Mouse (Mus musculus): ENCODE measurements around the gene Rprd1b. TPM values are rescaled to one million over a fixed set of nuclear protein-coding genes. Genes with fewer than 3 reads are reported as not detected.

Rprd1b gene
- polyA plus RNA-seq, 1 experiment from 2014 or later, result 56.6 TPM

GRCm38 (mm10) chr2:158120211-158120610 is 91.9 kb downstream of the Rprd1b start:
- H3K4me1 ChIP-seq, result peaks cover 15% of the 10 kb centered on the region
- no peaks in the 10 kb centered on the region for H3K27me3 ChIP-seq (ENCODE audit: low read depth, poor library complexity, severe bottlenecking)
- no peaks in the 10 kb centered on the region for H3K36me3 ChIP-seq
- H3K9me3 ChIP-seq (replicated peaks), result no peaks in the 10 kb centered on the region
- WGBS, result 84% methylated on average over 8 of the region's 8 CpGs
- no peak overlapping the region for H3K27ac ChIP-seq (replicated peaks)
- DNase-seq (ENCODE audit: low spot score), result no peak
- H3K4me3 ChIP-seq, result no peak overlapping the region

- no peak overlapping the region for H3K4me3 ChIP-seq
- H3K9me3 ChIP-seq (replicated peaks), result no peaks in the 10 kb centered on the region
- H3K27me3 ChIP-seq (ENCODE audit: low read depth, poor library complexity, severe bottlenecking), result no peaks in the 10 kb centered on the region
- no peaks in the 10 kb centered on the region for H3K36me3 ChIP-seq
- DNase-seq (ENCODE audit: low spot score), result no peak
- H3K27ac ChIP-seq (replicated peaks), result no peak overlapping the region
- 91% methylated on average over 3 of the region's 3 CpGs for WGBS
- peaks cover 15% of the 10 kb centered on the region for H3K4me1 ChIP-seq
Observed at GRCm38 (mm10) chr2:158120868-158121267, 92.6 kb downstream of the Rprd1b start.

- Histone ChIP-seq H3K27me3 (ENCODE audit: low read depth, poor library complexity, severe bottlenecking) (no peaks in the 10 kb centered on the region), H3K4me3 (no peak overlapping the region), H3K4me1 (peaks cover 15% of the 10 kb centered on the region), H3K9me3 (replicated peaks) (no peaks in the 10 kb centered on the region), H3K36me3 (no peaks in the 10 kb centered on the region), H3K27ac (replicated peaks) (peak overlapping the region; percentile 24; the same call in 1 of the 2 replicates)
- WGBS, result 86% methylated on average over 12 of the region's 12 CpGs
- no peak for DNase-seq (ENCODE audit: low spot score)
Observed at GRCm38 (mm10) chr2:158121645-158122326, 93.5 kb downstream of the Rprd1b start.

- WGBS, result 87% methylated on average over 6 of the region's 6 CpGs
- H3K27ac ChIP-seq (replicated peaks), result 0 out of 2 replicates have a peak overlapping the region, but pooled peaks have one; percentile 13
- H3K9me3 ChIP-seq (replicated peaks), result no peaks in the 10 kb centered on the region
- peaks cover 15% of the 10 kb centered on the region for H3K4me1 ChIP-seq
- no peaks in the 10 kb centered on the region for H3K36me3 ChIP-seq
- DNase-seq (ENCODE audit: low spot score), result no peak
- no peaks in the 10 kb centered on the region for H3K27me3 ChIP-seq (ENCODE audit: low read depth, poor library complexity, severe bottlenecking)
- no peak overlapping the region for H3K4me3 ChIP-seq
Observed at GRCm38 (mm10) chr2:158122814-158123213, 94.5 kb downstream of the Rprd1b start.

GRCm38 (mm10) chr2:158127245-158127644 is 98.9 kb downstream of the Rprd1b start:
- Histone ChIP-seq H3K27me3 (ENCODE audit: low read depth, poor library complexity, severe bottlenecking) (no peaks in the 10 kb centered on the region), H3K9me3 (replicated peaks) (no peaks in the 10 kb centered on the region), H3K27ac (replicated peaks) (no peak overlapping the region), H3K36me3 (no peaks in the 10 kb centered on the region), H3K4me1 (peaks cover 40% of the 10 kb centered on the region), H3K4me3 (no peak overlapping the region)
- no peak for DNase-seq (ENCODE audit: low spot score)
- WGBS, result 92% methylated on average over 6 of the region's 6 CpGs

- WGBS, result 90% methylated on average over 7 of the region's 7 CpGs
- no peak overlapping the region for H3K4me3 ChIP-seq
- no peak overlapping the region for H3K27ac ChIP-seq (replicated peaks)
- no peaks in the 10 kb centered on the region for H3K27me3 ChIP-seq (ENCODE audit: low read depth, poor library complexity, severe bottlenecking)
- H3K9me3 ChIP-seq (replicated peaks), result no peaks in the 10 kb centered on the region
- peaks cover 35% of the 10 kb centered on the region for H3K4me1 ChIP-seq
- H3K36me3 ChIP-seq, result no peaks in the 10 kb centered on the region
- no peak for DNase-seq (ENCODE audit: low spot score)
Observed at GRCm38 (mm10) chr2:158127872-158128271, 99.6 kb downstream of the Rprd1b start.

- Histone ChIP-seq H3K36me3 (no peaks in the 10 kb centered on the region), H3K4me1 (peaks cover 38% of the 10 kb centered on the region), H3K4me3 (no peak overlapping the region), H3K27me3 (ENCODE audit: low read depth, poor library complexity, severe bottlenecking) (no peaks in the 10 kb centered on the region), H3K27ac (replicated peaks) (peak overlapping the region; percentile 74), H3K9me3 (replicated peaks) (no peaks in the 10 kb centered on the region)
- WGBS, result 84% methylated on average over 8 of the region's 8 CpGs
- DNase-seq (ENCODE audit: low spot score), result no peak
Observed at GRCm38 (mm10) chr2:158128461-158129130, 100.3 kb downstream of the Rprd1b start.

- 86% methylated on average over 16 of the region's 16 CpGs for WGBS
- Histone ChIP-seq H3K27me3 (ENCODE audit: low read depth, poor library complexity, severe bottlenecking) (no peaks in the 10 kb centered on the region), H3K9me3 (replicated peaks) (no peaks in the 10 kb centered on the region), H3K4me1 (peaks cover 38% of the 10 kb centered on the region), H3K4me3 (no peak overlapping the region), H3K36me3 (no peaks in the 10 kb centered on the region), H3K27ac (replicated peaks) (peak overlapping the region; percentile 74)
- no peak for DNase-seq (ENCODE audit: low spot score)
Observed at GRCm38 (mm10) chr2:158129291-158130002, 101.2 kb downstream of the Rprd1b start.

- Histone ChIP-seq H3K27me3 (ENCODE audit: low read depth, poor library complexity, severe bottlenecking) (no peaks in the 10 kb centered on the region), H3K27ac (replicated peaks) (peak overlapping the region; percentile 74), H3K9me3 (replicated peaks) (no peaks in the 10 kb centered on the region), H3K4me3 (no peak overlapping the region), H3K36me3 (no peaks in the 10 kb centered on the region), H3K4me1 (peaks cover 38% of the 10 kb centered on the region)
- peak; percentile 67 for DNase-seq (ENCODE audit: low spot score)
- 59% methylated on average over 5 of the region's 5 CpGs for WGBS
Observed at GRCm38 (mm10) chr2:158130391-158130986, 102.2 kb downstream of the Rprd1b start.

GRCm38 (mm10) chr2:158131197-158131835 is 103.0 kb downstream of the Rprd1b start:
- no peak for DNase-seq (ENCODE audit: low spot score)
- H3K27ac ChIP-seq (replicated peaks), result peak overlapping the region; percentile 74
- H3K4me1 ChIP-seq, result peaks cover 41% of the 10 kb centered on the region
- H3K4me3 ChIP-seq, result no peak overlapping the region
- no peaks in the 10 kb centered on the region for H3K36me3 ChIP-seq
- H3K27me3 ChIP-seq (ENCODE audit: low read depth, poor library complexity, severe bottlenecking), result no peaks in the 10 kb centered on the region
- no peaks in the 10 kb centered on the region for H3K9me3 ChIP-seq (replicated peaks)
- WGBS, result 95% methylated on average over 13 of the region's 13 CpGs

GRCm38 (mm10) chr2:158132320-158132719 is 104.0 kb downstream of the Rprd1b start:
- WGBS, result 88% methylated on average over 10 of the region's 10 CpGs
- Histone ChIP-seq H3K9me3 (replicated peaks) (no peaks in the 10 kb centered on the region), H3K4me3 (no peak overlapping the region), H3K36me3 (no peaks in the 10 kb centered on the region), H3K4me1 (peaks cover 42% of the 10 kb centered on the region), H3K27ac (replicated peaks) (peak overlapping the region; percentile 59), H3K27me3 (ENCODE audit: low read depth, poor library complexity, severe bottlenecking) (no peaks in the 10 kb centered on the region)
- no peak for DNase-seq (ENCODE audit: low spot score)

GRCm38 (mm10) chr2:158133050-158133449 is 104.8 kb downstream of the Rprd1b start:
- no peak for DNase-seq (ENCODE audit: low spot score)
- no peaks in the 10 kb centered on the region for H3K27me3 ChIP-seq (ENCODE audit: low read depth, poor library complexity, severe bottlenecking)
- WGBS, result 80% methylated on average over 6 of the region's 6 CpGs
- H3K9me3 ChIP-seq (replicated peaks), result no peaks in the 10 kb centered on the region
- H3K27ac ChIP-seq (replicated peaks), result peak overlapping the region; percentile 59; the same call in 1 of the 2 replicates
- no peak overlapping the region for H3K4me3 ChIP-seq
- no peaks in the 10 kb centered on the region for H3K36me3 ChIP-seq
- H3K4me1 ChIP-seq, result peaks cover 42% of the 10 kb centered on the region

Data from midbrain, embryonic 10.5 days (tissue).